Mouse (Mus musculus) spleen, adult 12 weeks (tissue): Measurements from ENCODE around the gene Papss2.

Experiments used
- DNase-seq: peaks from one replicate; pipeline ENCODE4 v3.0.0; 2022; ENCODE audit warnings: low spot score

The Papss2 gene

GRCm38 (mm10) chr19:32599436-32599835, 3.8 kb downstream of the Papss2 start:
- DNase-seq, result no peak

- no peak for DNase-seq
These were observed 5.6 kb downstream of the Papss2 start for GRCm38 (mm10) chr19:32601033-32601770.

- no peak for DNase-seq
These were observed 7.9 kb downstream of the Papss2 start for GRCm38 (mm10) chr19:32603466-32603865.

GRCm38 (mm10) chr19:32604127-32604526, 8.5 kb downstream of the Papss2 start:
- no peak for DNase-seq

GRCm38 (mm10) chr19:32604563-32605252, 9.1 kb downstream of the Papss2 start:
- no peak for DNase-seq

GRCm38 (mm10) chr19:32606227-32606827, 10.7 kb downstream of the Papss2 start:
- no peak for DNase-seq

- DNase-seq, result no peak
These were observed 11.4 kb downstream of the Papss2 start for GRCm38 (mm10) chr19:32607036-32607435.

GRCm38 (mm10) chr19:32611386-32612092, 15.9 kb downstream of the Papss2 start:
- DNase-seq, result no peak

- no peak for DNase-seq
These were observed 18.6 kb downstream of the Papss2 start for GRCm38 (mm10) chr19:32614046-32614771.

GRCm38 (mm10) chr19:32614772-32615099, 19.1 kb downstream of the Papss2 start:
- no peak for DNase-seq

- DNase-seq, result no peak
These were observed 21.1 kb downstream of the Papss2 start for GRCm38 (mm10) chr19:32616646-32617045.

GRCm38 (mm10) chr19:32619739-32620138, 24.1 kb downstream of the Papss2 start:
- DNase-seq, result no peak

- DNase-seq, result no peak
These were observed 25.4 kb downstream of the Papss2 start for GRCm38 (mm10) chr19:32620859-32621445.

GRCm38 (mm10) chr19:32622142-32622541, 26.6 kb downstream of the Papss2 start:
- no peak for DNase-seq

- no peak for DNase-seq
These were observed 31.3 kb downstream of the Papss2 start for GRCm38 (mm10) chr19:32626768-32627331.

GRCm38 (mm10) chr19:32627631-32628030, 32.0 kb downstream of the Papss2 start:
- DNase-seq, result no peak

GRCm38 (mm10) chr19:32628572-32629132, 33.1 kb downstream of the Papss2 start:
- DNase-seq, result no peak

GRCm38 (mm10) chr19:32634916-32635315, 39.3 kb downstream of the Papss2 start:
- DNase-seq, result no peak

GRCm38 (mm10) chr19:32637357-32638275, 42.0 kb downstream of the Papss2 start:
- DNase-seq, result no peak
